Mouse (Mus musculus) cerebral cortex, adult 2 months (tissue): ENCODE data around the gene Ttn.

Experiments used
- WGBS: fragments of 180-500 bp; shearing (Covaris S2); methylation state at CpG from one replicate; pipeline ENCODE4 v1.1.7; 2018; 5-methylcytosine and 5-hydroxymethylcytosine counted together

Ttn gene

DNA sequence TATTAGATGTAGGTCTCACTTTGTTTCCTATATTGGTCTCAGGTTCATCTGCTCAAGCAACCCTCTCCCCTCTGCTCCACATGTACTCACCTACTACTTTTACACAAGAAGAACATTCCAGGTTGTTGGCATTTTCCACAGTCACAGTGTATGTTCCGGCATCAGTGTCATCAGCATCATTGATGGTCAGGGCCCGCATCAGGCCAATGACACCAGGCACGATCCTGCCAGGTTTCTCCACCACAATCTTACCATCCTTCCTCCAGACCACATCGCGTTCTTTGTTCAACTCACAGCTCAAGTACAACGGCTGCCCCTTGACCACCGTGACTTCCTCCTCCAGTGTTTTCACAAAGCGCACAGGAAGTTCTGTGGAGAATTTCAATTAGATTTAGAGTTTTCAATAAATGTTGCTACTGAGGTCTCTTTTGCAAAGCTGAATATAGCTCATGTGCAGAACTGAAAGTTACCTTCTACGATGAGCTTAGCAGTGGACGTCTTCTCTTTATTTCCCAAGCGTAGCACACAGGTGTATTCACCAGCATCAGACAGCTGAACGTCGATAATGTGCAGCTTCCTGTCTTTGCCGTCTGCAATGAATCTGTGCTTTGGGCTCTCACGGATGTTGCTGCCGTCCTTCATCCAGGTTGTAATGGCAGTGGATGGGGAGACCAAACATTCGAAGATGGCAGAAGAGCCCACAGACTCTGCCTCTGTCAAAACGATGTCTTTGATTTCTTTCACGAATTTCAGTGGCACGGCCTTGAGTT lies 168.1 kb downstream of the Ttn start:
- WGBS = 87% methylated on average over 20 of the region's 20 CpGs

DNA sequence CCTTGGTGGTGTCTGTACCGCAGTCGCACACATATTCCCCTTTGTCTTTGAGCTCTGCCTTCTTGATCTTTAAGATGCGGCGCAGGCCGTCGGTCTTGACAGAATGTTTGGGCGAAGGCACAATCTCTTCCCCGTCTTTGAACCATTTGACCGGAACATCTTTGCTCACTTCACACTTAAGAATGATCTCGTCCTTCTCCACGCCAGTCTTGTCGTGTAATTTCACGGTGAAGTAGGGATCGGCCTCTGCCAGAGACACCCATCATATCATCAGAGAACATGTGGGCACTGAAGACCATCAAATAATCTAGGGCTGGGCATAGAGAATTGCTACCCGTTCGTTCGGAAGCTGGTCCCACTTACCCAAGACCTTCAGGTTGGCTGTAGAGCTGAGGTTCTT lies 171.2 kb downstream of the Ttn start:
- WGBS = 97% methylated on average over 17 of the region's 17 CpGs

DNA sequence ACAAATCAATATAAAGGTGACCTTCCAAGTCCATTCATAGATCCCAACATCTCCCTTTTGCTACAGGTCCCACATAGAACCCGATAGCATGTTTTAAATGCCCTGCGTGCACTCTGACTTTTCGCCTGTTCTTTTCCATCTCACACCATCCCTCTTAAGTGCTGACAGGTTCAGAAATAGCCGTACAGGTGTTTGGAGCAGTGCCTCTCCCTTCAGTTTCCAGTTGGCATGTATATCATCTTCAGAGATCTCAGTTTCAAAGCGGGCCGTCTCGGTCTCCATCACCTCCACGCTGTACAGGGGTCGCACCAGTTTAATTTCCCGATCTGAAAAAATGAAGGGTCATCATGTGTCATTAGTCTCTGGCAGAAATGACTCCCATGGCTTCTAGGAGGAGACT lies 174.0 kb downstream of the Ttn start:
- 95% methylated on average over 10 of the region's 10 CpGs for WGBS

DNA sequence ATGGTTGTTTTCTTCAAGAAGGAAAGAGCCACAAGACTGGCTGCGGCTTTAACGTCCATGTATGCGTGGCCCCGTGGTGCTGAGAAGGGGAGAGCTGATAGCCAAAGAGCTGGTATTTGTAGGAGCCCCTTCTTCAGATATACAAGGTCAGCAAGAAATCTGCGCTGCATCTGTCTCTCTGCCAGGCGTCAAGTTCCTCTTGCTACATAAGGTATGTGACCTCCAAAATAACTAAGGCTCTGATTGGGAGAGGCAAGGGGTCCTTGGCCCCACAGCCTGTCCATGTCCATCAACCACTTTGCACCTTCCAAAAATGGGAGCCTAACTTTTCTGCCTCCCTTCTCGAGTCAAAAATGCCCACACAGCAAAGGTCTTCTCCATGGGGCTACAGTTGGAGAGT lies 175.1 kb downstream of the Ttn start:
- 86% methylated on average over 7 of the region's 7 CpGs for WGBS

DNA sequence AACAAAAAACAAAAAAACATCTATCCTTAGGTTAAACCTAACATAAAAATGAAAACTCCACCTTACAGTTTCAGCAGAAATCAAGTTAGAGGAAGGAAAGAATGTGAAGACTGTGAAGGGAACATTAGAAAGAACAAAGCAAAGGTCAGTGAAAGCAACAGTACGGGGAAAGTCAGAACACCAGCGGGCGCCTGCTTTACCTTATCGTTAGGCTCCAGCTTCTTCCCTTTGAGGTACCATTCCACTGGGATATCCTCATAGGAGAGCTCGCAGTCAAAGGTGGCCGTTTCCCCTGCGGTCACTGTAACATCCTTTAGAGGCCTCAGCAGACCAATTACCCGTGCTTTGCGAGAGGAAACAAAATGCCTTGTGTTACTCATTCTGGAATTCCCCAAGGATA lies 175.5 kb downstream of the Ttn start:
- whole genome bisulfite sequencing = 83% methylated on average over 9 of the region's 9 CpGs

DNA sequence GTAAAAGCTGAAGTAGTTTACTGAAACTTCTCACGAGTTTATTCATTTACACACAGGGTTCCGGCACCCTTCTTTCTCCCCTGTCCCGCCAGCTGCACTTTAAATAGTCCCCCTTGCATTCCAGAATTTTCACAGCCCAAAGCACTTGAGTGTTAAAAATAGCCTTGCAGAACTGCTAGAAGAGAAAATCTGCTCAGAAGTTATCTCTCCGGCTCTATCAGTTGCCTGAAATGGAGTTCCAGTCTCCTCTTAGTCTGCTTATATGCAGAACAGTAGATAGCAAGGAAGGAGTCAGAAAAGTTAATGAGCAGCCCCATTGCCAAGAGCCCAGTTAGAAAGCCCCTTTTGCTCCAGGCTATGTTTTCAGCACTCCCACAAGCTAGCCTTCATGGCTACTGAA lies 176.0 kb downstream of the Ttn start:
- 22% methylated on average over 4 of the region's 4 CpGs for WGBS

DNA sequence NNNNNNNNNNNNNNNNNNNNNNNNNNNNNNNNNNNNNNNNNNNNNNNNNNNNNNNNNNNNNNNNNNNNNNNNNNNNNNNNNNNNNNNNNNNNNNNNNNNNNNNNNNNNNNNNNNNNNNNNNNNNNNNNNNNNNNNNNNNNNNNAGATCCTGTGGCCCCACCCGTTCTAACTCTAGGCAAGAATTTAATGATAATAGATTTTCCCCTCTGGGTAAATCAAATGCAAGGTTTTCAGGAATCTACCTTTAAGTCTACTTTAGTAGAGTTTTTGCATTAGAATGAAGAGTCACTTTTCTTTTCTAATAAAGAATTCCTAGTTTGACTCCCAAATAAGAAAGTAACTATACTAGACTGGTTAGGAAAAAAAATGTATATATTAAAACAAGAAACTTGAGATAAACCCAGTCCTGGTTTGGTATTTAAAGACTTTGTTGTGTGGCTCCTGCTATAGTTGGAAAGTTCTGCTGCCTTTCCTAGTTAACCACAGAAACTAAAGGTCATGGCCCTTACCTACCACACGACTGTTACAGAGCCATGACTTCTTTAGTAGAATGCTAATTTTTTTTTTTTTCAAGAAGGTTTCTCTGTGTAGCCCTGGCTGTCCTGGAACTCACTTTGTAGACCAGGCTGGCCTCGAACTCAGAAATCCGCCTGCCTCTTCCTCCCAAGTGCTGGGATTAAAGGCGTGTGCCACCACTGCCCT lies 177.0 kb downstream of the Ttn start:
- 79% methylated on average over 5 of the region's 5 CpGs for WGBS

DNA sequence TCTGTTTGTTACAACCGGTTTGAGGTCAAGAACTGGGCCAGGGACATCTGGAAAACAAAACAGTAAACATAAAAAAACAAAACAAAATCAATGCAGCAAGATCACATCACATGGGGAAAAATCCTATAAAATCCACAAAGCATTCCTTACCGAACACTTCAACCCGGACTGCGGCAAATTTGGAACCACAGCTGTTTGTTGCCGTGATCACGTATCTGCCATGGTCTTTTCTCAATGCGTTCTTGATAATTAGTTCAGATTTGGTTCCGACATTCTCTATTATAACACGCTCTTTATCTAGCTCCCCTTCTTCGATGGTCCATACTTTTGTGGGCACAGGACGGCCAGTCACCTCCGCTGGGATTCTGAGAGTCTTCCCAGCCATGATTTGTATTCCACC lies 198.2 kb downstream of the Ttn start:
- WGBS = 95% methylated on average over 12 of the region's 12 CpGs

DNA sequence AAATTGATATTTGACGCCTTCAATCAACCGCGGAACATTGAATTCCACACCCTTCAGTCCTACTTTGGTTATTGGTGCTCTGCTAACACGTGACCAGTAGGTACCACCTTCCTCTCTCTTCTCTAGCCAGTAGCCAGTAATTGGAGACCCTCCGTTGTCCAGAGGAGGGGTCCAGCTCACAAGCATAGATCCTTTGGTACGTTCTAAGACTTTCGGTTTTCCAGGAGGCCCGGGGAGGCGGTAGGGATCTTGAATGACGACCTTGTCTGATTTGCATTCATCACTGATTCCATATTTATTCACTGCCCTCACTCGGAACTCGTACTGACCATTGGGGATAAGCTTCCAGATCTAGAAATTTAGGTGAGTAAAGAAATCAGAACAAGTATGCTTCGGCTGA lies 201.6 kb downstream of the Ttn start:
- 91% methylated on average over 13 of the region's 13 CpGs for WGBS

DNA sequence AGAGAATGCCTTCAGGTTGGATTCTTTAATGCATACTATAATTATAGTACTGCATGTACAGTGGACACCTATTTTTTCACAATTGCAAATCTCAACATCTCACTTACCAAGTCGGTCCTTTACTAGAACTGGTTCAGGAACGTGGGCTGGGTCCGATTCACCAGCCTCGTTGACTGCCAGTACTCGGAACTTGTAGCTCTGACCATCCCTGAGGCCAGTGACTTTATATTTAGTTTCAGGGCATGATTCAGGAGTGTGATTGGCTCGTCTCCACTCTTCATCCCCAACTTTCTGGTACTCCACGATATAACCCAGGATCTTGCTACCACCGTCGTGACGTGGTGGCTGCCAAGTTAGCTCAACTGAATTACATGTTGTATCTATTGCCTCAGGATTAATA lies 212.5 kb downstream of the Ttn start:
- WGBS = 95% methylated on average over 10 of the region's 10 CpGs

DNA sequence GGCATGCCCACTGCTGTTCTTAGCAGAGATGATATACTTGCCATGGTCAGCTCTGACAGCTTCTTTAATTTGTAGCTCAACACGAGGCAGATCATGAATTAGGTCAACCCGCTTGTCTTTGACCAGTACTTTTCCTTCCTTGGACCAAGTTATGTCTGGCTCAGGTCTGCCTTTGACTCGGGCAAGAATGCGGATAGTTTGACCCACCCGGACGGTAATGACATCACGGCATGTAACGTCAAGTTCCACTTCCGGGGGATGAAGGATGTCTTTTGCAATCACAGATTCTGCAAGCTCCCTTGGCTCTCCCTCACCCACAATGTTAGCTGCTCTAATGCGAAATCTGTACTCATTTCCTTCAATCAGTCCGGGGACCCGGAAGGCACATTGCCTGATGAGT lies 215.1 kb downstream of the Ttn start:
- WGBS = 96% methylated on average over 12 of the region's 12 CpGs

DNA sequence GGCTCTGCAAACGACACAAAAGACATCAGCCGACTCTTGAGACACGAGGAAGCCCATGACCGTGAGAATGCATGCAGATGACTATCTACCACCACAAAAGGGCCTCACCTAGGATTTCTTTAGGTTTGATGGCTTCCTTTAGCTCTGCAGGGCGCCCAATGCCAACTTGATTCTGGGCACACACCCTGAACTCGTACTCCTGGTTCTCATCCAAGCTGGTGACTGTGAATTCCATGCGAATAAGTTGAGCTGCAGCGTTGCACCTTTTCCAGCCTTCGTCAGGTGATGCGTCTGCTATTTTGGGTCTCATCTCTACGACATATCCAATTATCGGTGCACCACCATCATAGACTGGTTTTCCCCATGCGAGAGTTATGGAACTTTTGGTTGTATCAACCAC lies 217.8 kb downstream of the Ttn start:
- WGBS = 88% methylated on average over 13 of the region's 13 CpGs

DNA sequence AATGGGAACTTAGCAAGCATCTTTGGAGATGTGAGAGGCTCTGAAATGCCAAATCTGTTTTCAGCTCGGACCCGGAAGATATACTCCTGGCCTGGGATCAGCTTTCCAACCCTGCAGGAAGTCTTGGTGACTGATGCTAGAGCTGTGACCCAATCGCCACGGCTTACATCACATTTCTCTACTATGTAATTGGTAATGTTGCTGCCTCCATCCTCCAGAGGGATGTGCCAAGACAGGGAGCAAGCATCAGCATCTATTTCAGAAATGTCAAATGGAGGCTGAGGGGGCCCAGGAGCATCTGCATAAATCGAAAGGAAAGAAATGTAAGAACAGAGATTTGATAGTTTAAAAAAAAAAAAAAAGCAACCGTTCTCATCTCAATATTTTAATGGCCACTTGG lies 220.2 kb downstream of the Ttn start:
- WGBS = 92% methylated on average over 6 of the region's 6 CpGs

DNA sequence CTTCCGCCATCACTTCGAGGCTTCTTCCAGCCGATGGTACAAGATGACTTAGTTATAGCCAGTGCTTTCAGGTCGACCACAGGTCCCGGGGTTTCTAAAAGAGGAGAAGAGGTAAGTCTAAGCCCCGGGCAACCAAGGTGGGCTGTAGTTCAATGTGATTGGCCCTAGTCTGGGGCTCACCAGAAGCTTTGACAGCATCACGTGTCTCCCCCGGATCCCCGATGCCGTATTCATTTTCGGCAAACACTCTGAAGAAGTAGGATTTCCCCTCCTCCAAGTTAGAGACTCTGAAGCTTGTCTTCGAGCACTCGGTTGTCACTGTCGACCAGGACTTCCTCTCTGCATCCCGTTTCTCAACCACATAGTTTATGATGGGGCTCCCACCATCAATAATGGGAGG lies 225.9 kb downstream of the Ttn start:
- WGBS = 95% methylated on average over 15 of the region's 15 CpGs

DNA sequence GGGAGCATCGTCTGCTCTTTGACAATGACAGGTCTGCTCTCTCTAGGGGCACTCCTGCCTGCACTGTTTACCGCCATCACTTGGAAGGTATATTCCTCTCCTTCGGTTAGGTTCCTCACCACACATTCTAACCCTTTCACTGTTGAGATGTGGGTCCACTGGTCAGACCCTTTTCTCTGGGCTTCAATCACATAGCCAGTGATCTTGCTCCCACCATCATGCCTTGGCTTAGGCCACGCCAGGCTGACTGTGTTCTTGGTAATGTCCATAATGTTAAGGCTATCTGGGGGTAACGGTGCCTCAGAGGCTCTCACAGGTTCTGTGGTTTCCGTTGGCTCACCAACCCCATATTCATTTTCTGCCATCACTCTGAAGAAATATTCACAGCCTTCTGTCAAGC lies 230.4 kb downstream of the Ttn start:
- WGBS = 92% methylated on average over 6 of the region's 6 CpGs

DNA sequence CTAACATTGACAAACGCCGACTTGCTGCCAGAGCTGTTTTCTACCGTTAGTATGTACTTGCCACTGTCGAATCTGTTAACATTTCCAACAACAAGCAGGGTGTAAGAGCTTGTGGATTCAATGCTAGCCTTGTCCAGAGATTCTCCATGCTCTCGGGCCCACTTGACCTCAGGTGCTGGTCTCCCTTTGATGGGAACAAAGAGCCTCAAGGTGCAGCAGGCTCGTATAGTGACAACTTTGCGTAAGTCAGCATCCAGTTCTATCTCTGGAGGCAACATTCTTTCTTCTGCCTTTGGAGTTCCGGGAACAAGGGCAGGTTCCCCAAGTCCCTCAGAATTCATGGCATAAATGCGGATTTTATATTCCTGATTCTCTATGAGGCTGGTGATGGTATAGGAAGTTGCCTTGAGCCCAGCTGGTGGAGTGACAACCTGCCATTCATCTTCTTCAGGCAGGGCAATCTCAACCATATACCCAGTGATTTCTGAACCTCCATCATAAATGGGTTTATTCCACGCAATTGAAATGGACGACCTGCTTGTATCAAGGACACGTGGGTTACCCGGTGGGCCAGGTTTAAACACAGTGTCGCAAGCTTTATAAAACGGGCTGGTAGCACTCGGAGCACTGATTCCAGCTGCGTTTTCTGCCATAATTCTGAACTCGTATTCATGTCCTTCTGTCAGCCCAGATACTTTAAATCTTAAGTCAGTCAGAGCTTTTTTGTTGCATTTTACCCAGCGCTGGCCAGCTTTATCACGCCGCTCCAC lies 232.8 kb downstream of the Ttn start:
- 89% methylated on average over 21 of the region's 21 CpGs for WGBS

DNA sequence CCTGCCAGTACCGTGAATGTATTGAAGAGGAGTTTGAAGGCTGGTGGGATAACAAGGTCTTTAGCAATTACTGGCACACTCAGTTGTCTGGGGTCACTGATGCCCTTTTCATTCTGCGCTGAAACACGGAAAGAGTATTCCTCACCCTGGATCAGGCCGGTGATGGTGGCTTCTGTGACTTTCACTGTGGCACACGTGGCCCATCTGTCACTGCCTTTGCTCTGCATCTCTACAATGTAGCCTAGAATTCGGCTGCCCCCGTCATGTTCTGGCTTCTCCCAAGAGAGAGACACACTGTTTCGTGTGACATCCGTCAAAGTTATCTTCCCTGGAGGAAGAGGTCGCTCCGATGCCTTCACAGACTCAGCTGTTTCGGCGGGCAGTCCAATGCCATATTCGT lies 233.7 kb downstream of the Ttn start:
- WGBS = 91% methylated on average over 14 of the region's 14 CpGs

DNA sequence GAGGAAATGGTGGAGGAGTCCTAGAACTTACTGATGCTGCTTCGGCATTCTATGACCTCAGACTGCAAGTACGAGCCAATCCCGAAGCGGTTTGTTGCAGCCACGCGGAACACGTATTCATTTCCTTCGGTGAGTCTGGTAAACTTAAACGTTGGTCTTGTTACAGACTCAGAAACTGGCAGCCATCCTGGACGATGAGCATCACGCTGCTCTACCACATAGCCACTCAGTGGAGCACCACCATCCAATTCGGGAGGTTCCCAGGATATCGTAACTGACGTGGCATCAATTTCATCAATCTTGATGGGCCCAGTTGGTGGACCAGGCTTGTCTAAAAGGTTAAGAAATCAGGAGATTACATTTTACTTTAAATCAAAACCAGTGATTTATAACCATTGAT lies 262.7 kb downstream of the Ttn start:
- 97% methylated on average over 14 of the region's 14 CpGs for WGBS

DNA sequence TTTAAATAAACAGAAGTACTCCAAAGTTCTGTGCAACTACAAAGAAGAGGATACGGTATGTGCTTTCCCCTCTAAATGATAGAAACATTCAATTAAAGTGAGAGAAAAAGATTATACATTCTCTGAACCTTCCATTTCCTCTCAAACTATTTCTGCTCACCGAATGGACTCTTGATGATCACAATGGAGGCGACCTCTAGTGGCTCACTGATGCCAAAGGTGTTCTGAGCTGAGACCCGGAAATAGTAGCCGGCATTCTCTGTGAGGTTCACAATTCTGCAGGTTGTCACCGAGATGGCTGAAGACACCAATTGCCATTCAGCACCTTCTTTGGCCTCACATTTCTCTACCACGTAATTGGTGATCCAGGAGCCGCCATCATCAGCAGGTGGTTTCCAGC lies 267.4 kb downstream of the Ttn start:
- 71% methylated on average over 8 of the region's 8 CpGs for WGBS

DNA sequence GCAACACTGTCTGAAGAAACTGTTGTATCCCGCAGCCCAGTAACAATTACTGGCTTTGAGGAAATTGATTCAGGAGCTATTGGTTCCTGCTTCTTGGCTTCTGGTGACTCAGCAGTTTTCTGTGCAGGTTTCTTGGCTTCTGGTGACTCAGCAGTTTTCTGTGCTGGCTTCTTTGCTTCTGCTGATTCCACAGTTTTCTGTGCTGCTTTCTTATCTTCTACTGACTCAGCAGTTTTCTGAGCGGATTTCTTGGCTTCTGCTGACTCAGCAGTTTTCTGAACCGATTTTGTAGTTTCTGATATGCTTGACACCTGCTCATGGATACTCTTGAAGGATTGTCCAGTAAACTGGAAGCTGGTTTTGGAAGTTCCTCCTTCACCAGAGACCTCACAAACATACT lies 273.8 kb downstream of the Ttn start:
- 88% methylated on average over 3 of the region's 3 CpGs for WGBS

DNA sequence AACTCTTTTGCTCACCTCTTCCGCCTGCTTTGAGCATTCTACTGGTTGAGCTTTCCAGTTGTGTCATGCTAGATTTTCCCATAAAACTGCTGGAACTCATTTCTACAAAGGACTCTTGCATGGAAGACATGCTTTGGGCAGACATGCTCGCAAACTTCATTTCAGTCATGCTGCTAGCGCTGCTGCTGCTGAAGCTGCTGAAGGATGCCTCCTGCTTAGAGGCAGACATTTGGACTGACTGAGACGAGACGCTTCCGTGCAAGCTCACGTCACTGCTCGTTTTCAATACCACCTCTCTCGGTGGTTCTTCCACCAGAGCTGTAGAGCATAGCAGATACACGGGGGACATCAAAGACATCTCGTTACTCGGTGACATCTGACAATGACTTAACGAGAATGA lies 276.7 kb downstream of the Ttn start:
- WGBS = 78% methylated on average over 13 of the region's 13 CpGs

DNA sequence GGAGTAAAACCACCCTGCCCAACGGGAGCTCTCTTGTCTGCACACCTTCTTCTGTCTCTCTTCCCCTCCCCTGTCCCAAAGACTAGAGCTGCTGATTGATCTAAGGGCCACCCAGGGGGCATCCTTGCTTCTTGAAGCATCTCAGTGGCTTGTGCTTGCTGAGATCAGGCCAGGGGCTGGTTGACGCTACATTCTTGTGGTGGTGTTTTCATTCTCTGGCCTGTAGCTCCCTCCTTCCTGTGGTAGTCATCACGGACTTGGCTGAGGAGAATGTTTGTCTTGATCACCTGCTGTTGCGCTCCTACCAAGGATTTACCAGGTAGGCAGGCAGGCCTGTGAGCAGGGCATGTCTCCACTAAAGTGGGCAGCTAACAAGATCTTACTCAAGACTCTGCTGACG lies 279.6 kb downstream of the Ttn start:
- WGBS = 91% methylated on average over 5 of the region's 5 CpGs

DNA sequence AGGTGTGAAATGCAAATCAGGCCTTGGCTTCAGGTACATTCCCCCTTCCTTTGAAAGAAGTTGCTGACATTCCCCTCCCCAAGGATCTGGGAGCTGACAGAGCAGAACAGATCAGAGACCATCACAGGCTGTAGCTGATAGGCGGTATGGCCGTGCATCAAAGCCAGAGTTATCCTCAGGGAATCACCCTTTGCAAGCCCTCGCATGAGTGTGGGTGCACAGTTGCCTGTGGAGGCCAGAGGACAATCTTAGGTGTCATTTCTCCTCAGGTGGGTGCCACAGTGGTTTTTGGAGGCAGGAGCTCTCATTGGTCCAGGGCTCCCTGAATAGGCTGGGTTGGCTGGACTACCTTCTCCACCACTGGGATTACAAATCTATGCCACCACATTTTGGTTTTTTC lies 280.2 kb downstream of the Ttn start:
- 98% methylated on average over 3 of the region's 3 CpGs for WGBS
